Mouse (Mus musculus) MEL (cell line): ENCODE measurements at regions not wholly inside any gene's neighbourhood (a gene's known extent, or its start where the extent isn't known, plus 50 kb on each side); places are given as distances from the start of the nearest gene placed in this dataset.

Experiments used
- CTCF ChIP-seq, 3 experiments: IDR thresholded peaks in 2 of 3; conservative IDR thresholded peaks in 1 of 3; 2 replicates each; pipeline ENCODE4 v1.5.1; 2011 to 2012; ENCODE audit warnings: low read length in 3 of 3, low read depth in 2 of 3, mild to moderate bottlenecking in 2 of 3, improper control_type of control experiment in 1 of 3, inconsistent platforms in 1 of 3, mixed read lengths in 1 of 3, moderate library complexity in 1 of 3; ENCODE audit not compliant: control insufficient read depth in 1 of 3, insufficient read depth in 1 of 3, poor library complexity in 1 of 3, severe bottlenecking in 1 of 3
- POLR2A ChIP-seq, 2 experiments: IDR thresholded peaks; 2 replicates each; pipeline ENCODE4 v1.6.1; 2011 to 2012; ENCODE audit warnings: low read length in 2 of 2, mild to moderate bottlenecking in 2 of 2, control low read depth in 1 of 2, improper control_type of control experiment in 1 of 2, low read depth in 1 of 2, moderate library complexity in 1 of 2; ENCODE audit not compliant: control insufficient read depth in 1 of 2, insufficient read depth in 1 of 2, poor library complexity in 1 of 2

DNA sequence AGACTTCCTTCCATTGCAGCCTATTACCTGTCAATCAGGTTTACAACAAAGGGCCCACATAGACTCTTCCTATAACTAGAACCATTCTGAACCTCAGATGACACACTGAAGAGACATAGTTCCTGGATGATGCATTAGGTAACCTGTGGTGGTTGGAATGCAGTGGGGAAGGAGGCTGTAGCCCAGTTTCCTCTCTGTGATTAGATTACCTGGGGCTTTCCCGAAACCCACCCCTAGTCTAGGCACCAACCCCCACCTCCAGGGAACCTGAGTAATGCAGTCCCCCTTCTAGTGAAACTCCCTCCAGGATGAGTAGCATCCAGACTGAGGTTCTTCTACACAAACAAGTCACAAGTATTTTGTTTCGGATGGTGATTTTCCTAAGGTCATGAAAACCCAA, 62.5 kb upstream of the Tfpi start:
- no peak for TF ChIP-seq POLR2A (IDR thresholded peaks at IDR 0.05; ENCODE audit: control insufficient read depth in 1 of 2, insufficient read depth in 1 of 2, low read depth in 1 of 2, low read length in 2 of 2, poor library complexity in 1 of 2)
- TF ChIP-seq CTCF (IDR thresholded peaks at IDR 0.05 in 2 of 3, conservative IDR thresholded peaks at IDR 0.05 in 1 of 3; ENCODE audit: control insufficient read depth in 1 of 3, insufficient read depth in 1 of 3, low read depth in 2 of 3, low read length in 3 of 3, poor library complexity in 1 of 3, severe bottlenecking in 1 of 3): no peak
